Mouse (Mus musculus) megakaryocyte, embryonic 14.5 days (primary cell): ENCODE measurements around the gene Tulp2. TPM values are rescaled to one million over a fixed set of nuclear protein-coding genes. Genes with fewer than 3 reads are reported as not detected.
"Not testable (repeated sequence)": the region's sequence is repeated elsewhere in the genome, so short reads cannot be mapped to it uniquely, and the experiment has no call there.

ENCODE experiments used
- H3K27me3 ChIP-seq: replicated peaks from 2 replicates; pipeline ENCODE3; 2012; ENCODE audit warnings: inconsistent platforms
- H3K36me3 ChIP-seq: replicated peaks from 2 replicates; pipeline ENCODE3; 2012; ENCODE audit warnings: low read length, inconsistent platforms, mixed read lengths
- H3K4me1 ChIP-seq: 2 replicates; pipeline ENCODE4 v1.6.1; 2012; ENCODE audit warnings: inconsistent platforms
- H3K4me3 ChIP-seq: replicated peaks from 2 replicates; pipeline ENCODE3; 2012; ENCODE audit warnings: moderate library complexity, mild to moderate bottlenecking, inconsistent platforms
- H3K9me3 ChIP-seq: 2 replicates; pipeline ENCODE4 v1.6.1; 2012; ENCODE audit warnings: inconsistent platforms
- FLI1 ChIP-seq: IDR thresholded peaks from 2 replicates; pipeline ENCODE4 v1.6.1; 2012; ENCODE audit warnings: low read length, inconsistent platforms, mixed read lengths
- GATA1 ChIP-seq: IDR thresholded peaks from 3 replicates; pipeline ENCODE4 v1.6.1; 2012; ENCODE audit warnings: mixed read lengths, low read length, inconsistent platforms, borderline replicate concordance
- polyA plus RNA-seq: library from polyadenylated mRNA; stranded (reverse); fragments of >175 nt; gene quantifications from 2 replicates; pipeline ENCODE4 v1.2.3, GENCODE M21; 2012; ENCODE audit warnings: low replicate concordance; ENCODE audit not compliant: insufficient read depth

Tulp2 gene
- polyA plus RNA-seq, 1 experiment, result not detected

- TF ChIP-seq GATA1 (no peak), FLI1 (no peak)
- peak overlapping the region; percentile 96 for H3K4me3 ChIP-seq
- peaks cover 71% of the 10 kb centered on the region for H3K4me1 ChIP-seq
- no peaks in the 10 kb centered on the region for H3K27me3 ChIP-seq
- no peaks in the 10 kb centered on the region; the same call in 1 of the 2 replicates for H3K9me3 ChIP-seq
- H3K36me3 ChIP-seq, result peaks cover 39% of the 10 kb centered on the region
Measured at GRCm38 (mm10) chr7:45467090-45467670, 14.5 kb upstream of the Tulp2 start.

DNA sequence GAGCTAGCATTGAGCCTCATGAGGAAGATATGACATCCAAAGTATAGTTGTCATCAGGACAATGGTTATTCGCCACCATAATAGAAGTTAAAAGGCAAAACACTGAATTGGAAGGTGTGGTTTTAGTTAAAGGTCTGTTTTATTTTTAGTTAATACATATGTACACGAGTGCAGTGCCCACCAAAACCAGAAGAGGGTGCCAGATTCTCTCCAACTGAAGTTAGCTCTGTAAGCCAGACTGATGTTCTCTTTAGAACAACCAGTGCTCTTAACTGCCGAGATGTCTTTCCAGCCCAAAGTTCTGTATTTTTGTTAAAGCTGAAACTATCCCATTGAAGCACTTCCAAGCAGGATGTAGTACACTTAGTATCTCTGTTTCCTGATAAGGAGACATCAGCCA, 10.8 kb upstream of the Tulp2 start:
- H3K36me3 ChIP-seq, result peaks cover 4% of the 10 kb centered on the region

GRCm38 (mm10) chr7:45475291-45475969, 6.2 kb upstream of the Tulp2 start:
- no peak for TF ChIP-seq FLI1
- TF ChIP-seq GATA1, result no peak
- peaks cover 32% of the 10 kb centered on the region for H3K4me1 ChIP-seq
- H3K4me3 ChIP-seq, result peak overlapping the region; percentile 72
- H3K27me3 ChIP-seq, result no peaks in the 10 kb centered on the region
- H3K36me3 ChIP-seq, result no peaks in the 10 kb centered on the region
- H3K9me3 ChIP-seq, result 0 out of 2 replicates have a peak, but pooled peaks cover 3% of the 10 kb centered on the region

More for the DNA sequence above, 10.8 kb upstream of the Tulp2 start:
- Histone ChIP-seq H3K27me3 (no peaks in the 10 kb centered on the region), H3K4me3 (peak overlapping the region; percentile 9), H3K4me1 (peaks cover 45% of the 10 kb centered on the region), H3K9me3 (peaks cover 3% of the 10 kb centered on the region; the same call in 1 of the 2 replicates)
- TF ChIP-seq FLI1 (no peak), GATA1 (no peak)

DNA sequence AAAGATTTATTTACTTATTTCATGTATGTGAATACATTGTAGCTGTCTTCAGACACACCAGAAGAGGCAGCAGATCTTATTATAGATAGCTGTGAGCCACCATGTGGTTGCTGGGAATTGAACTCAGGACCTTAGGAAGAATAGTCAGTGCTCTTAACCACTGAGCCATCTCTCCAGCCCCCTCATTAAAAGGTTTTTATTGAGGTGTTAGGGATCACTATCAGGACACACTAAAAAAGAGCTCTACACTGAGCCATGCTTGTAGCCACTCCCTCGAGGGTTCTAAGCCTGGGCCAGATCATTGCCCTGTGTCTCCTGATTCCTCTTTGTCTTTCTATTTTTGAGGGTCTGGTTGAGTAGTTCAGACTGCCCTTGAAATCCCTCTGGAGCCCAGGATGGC, 5.2 kb upstream of the Tulp2 start:
- peaks cover 24% of the 10 kb centered on the region for H3K4me1 ChIP-seq
- no peaks in the 10 kb centered on the region for H3K36me3 ChIP-seq
- H3K9me3 ChIP-seq, result 0 out of 2 replicates have a peak, but pooled peaks cover 3% of the 10 kb centered on the region
- no peaks in the 10 kb centered on the region for H3K27me3 ChIP-seq
- no peak overlapping the region for H3K4me3 ChIP-seq
- TF ChIP-seq GATA1 (no peak), FLI1 (no peak)

- no peak for TF ChIP-seq GATA1
- TF ChIP-seq FLI1, result no peak
- peak overlapping the region; percentile 7 for H3K4me3 ChIP-seq
- peaks cover 25% of the 10 kb centered on the region for H3K4me1 ChIP-seq
- H3K36me3 ChIP-seq, result no peaks in the 10 kb centered on the region
- 0 out of 2 replicates have a peak, but pooled peaks cover 3% of the 10 kb centered on the region for H3K9me3 ChIP-seq
- H3K27me3 ChIP-seq, result no peaks in the 10 kb centered on the region
Measured at GRCm38 (mm10) chr7:45477003-45477402, 4.7 kb upstream of the Tulp2 start.

- Histone ChIP-seq H3K4me3 (no peak overlapping the region), H3K9me3 (0 out of 2 replicates have a peak, but pooled peaks cover under 1% of the 10 kb centered on the region), H3K27me3 (no peaks in the 10 kb centered on the region), H3K36me3 (no peaks in the 10 kb centered on the region), H3K4me1 (peaks cover 29% of the 10 kb centered on the region)
- TF ChIP-seq FLI1, result no peak
- TF ChIP-seq GATA1, result no peak
Measured at GRCm38 (mm10) chr7:45478774-45479173, 2.9 kb upstream of the Tulp2 start.

- H3K9me3 ChIP-seq, H3K27me3 ChIP-seq, H3K4me3 ChIP-seq, H3K36me3 ChIP-seq: not testable (repeated sequence)
- H3K4me1 ChIP-seq, result peaks cover 24% of the 10 kb centered on the region
Measured at GRCm38 (mm10) chr7:45480310-45480709, 1.4 kb upstream of the Tulp2 start.

- TF ChIP-seq GATA1 (no peak), FLI1 (no peak)
- Histone ChIP-seq H3K9me3 (no peaks in the 10 kb centered on the region), H3K36me3 (no peaks in the 10 kb centered on the region), H3K27me3 (peaks cover 3% of the 10 kb centered on the region), H3K4me3 (no peak overlapping the region), H3K4me1 (peaks cover 24% of the 10 kb centered on the region)
Measured at GRCm38 (mm10) chr7:45482166-45482565, 489 bp downstream of the Tulp2 start.

GRCm38 (mm10) chr7:45484985-45485384, 3.3 kb downstream of the Tulp2 start:
- peaks cover 11% of the 10 kb centered on the region for H3K27me3 ChIP-seq
- not testable (repeated sequence) for H3K4me3 ChIP-seq, H3K9me3 ChIP-seq, H3K36me3 ChIP-seq
- H3K4me1 ChIP-seq, result peaks cover 39% of the 10 kb centered on the region

DNA sequence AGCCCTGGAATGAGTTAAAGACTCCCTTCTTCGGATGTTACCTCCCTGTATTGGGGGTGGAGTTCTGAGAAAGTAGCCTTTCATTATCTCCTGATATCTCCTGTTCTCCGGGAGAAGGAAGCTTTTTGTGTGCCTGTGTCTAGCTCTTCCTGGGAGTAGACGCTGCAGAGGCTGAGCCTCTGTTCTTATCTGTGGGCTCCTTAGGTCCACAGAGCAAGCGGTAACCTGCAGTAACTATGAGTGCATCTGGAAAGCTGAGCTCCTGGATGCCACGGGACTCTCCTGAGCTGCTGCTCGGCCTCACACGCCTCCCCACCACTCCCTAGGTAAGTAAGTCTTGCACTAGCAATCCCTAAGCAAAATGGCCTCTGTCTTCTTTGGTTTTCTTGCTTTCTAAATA, 4.5 kb downstream of the Tulp2 start:
- Histone ChIP-seq H3K36me3 (no peaks in the 10 kb centered on the region), H3K27me3 (peaks cover 11% of the 10 kb centered on the region), H3K4me3 (no peak overlapping the region), H3K9me3 (no peaks in the 10 kb centered on the region), H3K4me1 (peaks cover 45% of the 10 kb centered on the region)
- TF ChIP-seq GATA1, result no peak
- TF ChIP-seq FLI1, result no peak
